Mouse (Mus musculus): ENCODE results near the gene Mthfr.

Mthfr gene

GRCm38 (mm10) chr4:148038600-148039253 lies at the start of gene Mthfr, which contains the start of gene Clcn6:
Mthfr (plus strand) TSS chr4:148039077.
Clcn6 (minus strand) TSS chr4:148038821.
- DNase-seq (ENCODE audit: low spot score) = peak; percentile 98

DNA sequence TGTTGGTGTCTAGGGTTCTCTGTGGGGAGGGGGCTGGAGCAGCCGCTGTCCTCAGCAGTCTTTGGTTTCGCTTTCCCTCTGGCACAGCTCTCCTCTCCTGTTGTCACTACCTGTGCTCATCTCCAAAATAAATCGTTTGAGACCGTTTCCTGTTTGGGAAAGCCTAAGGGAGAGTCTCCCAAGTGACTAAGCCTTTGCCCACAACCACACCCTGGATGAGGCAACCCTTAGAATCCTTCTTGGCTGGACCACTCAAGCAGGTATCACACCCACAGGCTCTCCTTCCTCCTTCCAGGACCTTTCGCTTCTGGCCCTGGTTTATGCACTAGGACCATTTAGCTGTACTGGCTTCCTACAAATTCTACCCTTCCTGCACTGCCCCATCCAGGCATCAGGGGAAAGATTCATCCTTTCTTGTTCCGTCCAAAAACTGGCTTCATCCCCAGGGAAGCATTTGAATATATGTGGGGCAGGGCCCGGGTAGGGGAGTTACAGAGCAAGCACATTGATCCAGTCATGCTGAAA lies 45.2 kb upstream of the Mthfr start:
- no peak for DNase-seq (ENCODE audit: low spot score)

DNA sequence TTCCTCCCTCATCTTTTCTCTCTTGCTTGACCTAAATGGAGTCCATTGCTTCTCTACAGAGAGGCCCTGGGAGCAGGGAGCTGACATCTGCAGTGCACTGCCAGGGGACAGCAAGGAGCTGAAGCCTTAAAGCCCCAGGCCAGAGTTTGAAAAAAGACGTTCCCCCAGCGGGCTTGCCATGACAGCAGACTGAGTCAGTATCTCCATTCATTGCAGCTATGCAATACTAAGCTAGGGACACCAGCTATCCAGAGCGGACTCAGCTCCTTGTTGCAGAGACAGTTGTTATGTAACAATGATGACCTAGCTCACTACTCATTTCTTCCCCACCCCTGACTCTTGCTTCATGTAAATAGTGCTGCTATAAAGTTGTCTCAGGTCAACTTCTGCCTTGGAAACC lies 43.6 kb upstream of the Mthfr start:
- no peak for DNase-seq (ENCODE audit: low spot score)

DNA sequence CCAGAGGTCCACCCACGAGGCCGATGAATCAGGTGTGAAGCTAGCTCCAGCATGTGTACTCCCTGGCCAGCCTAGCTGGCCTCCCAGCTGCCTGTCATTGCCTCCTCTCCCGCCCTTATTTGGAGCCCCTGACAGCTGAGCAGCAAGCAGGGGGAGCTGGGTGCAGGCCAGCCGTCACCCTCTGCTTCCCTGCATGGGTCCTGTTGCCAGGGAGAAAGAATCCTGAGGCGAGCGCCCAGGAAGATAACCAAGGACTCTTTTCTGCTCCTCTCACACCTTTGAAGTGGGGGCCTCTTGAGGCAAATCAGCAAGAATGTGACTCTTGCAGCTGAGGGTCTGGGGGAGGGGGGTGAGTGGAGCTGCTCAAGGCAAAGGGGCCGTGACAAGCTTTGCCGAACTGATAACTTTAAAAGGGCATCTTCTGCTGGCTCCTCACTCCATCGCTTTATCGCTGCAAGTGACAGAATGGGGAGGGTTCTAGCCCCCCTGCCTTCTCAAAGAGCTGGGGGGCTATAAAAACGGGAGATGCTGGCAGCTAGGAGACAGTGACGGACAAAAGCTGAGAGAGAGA lies 38.6 kb upstream of the Mthfr start, which contains the start of gene Nppa:
Gene Nppa, plus strand, starts transcription at position 521 of the 571 bp plus-strand sequence.
- DNase-seq (ENCODE audit: low spot score) = no peak

DNA sequence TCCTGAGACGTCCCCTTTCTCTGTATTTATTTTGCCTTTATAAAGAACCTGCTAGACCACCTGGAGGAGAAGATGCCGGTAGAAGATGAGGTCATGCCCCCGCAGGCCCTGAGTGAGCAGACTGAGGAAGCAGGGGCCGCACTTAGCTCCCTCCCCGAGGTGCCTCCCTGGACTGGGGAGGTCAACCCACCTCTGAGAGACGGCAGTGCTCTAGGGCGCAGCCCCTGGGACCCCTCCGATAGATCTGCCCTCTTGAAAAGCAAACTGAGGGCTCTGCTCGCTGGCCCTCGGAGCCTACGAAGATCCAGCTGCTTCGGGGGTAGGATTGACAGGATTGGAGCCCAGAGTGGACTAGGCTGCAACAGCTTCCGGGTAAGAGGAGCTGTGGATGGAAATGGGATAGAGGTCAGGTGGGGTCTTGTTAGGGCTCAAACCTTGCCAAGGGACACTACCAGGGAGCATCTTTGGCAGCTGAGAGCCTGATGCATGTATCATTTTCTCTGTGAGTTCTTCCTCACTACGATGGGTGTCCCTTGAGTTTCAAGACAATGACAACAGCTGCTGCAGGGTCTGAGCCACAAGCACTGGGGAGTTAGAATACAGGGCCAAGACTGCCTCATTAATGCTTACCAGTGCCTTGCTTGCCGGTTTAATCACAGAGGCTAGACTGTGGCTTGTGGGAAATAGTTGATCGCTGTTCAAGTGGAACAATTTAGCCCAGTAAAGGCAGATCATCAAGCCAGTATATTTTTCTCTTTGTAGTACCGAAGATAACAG lies 37.7 kb upstream of the Mthfr start:
- no peak for DNase-seq (ENCODE audit: low spot score)

GRCm38 (mm10) chr4:148001866-148002265 lies 37.0 kb upstream of the Mthfr start:
- no peak for DNase-seq (ENCODE audit: low spot score)

DNA sequence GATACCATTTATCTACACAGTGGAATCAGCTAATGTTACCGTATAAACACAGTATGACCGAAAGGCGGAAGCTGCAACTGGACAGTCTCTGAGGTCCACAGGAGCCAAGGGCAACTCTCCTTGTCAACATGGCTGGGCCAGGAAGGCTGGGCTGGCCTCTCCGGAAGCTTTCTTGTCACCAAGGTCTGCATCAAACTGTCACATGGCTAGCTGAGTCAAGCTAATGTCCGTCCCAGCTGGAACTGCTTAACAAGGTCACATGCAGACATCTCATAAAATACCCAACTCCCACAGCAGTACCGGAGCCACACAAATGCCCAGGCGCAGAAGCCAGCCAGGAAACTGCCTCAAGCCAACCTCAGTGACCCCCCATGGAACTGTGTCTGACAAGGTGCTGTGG lies 34.5 kb upstream of the Mthfr start:
- DNase-seq (ENCODE audit: low spot score) = no peak

GRCm38 (mm10) chr4:148008412-148008811 lies 30.5 kb upstream of the Mthfr start:
- peak; percentile 46 for DNase-seq (ENCODE audit: low spot score)

DNA sequence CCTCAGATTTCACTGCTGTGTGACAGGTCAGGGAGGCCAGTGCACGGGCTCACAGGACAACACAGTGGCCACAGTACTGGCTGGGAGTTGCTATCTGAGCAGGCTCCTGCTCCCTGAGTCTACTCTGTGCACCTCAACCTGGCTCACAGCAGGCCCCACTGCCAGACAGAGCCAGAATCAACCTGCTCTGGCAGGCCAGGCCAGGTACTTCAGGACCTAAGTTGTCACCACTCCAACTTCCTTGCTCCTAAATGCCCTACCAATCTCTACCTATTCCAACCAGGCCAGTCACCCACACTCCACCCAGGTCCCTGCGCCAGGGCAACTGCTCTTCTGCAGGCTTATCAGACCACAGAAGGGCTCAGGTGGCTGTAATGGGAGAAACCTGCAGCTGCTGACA lies 29.2 kb upstream of the Mthfr start:
- no peak for DNase-seq (ENCODE audit: low spot score)

- no peak for DNase-seq (ENCODE audit: low spot score)
These were observed 27.5 kb upstream of the Mthfr start for GRCm38 (mm10) chr4:148011332-148011731.

DNA sequence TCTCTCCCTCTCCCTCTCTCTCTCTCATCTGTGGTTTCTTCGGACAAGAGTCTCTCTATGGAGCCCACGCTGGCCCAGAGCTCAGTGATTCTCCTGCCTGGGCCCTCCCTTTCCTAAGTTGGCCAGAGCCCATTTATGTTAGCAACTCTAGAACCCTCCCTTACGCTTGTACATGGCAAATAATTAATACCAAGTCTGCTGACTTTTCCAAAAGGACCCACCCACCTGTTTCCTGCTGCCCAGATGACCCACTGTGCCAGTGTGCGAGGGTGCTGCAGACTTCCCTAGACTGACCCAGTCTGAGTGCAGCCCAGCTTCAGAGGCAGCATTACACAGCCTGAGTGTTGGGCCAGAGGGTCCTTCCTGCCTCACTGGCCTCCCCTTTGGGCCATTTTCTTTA lies 26.7 kb upstream of the Mthfr start:
- no peak for DNase-seq (ENCODE audit: low spot score)

DNA sequence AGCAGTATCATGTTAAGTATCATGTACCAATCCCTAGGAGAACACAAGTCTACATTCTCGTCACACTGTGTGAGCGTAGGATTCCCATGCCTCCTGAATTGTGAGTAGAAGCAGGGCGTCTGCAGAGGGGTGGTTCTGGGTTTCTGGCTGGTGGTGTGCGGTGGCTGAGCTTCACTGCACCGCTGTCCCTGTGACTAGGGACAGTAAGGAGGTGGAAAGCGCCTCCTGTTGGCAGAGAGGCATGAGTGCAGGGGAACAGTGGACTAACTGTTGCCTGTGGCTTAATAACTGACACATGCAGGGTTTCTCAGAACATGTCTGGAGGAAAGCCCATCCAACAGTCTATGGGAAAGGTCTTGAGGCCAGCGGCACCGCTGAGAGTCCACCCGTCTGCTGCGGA lies 23.5 kb upstream of the Mthfr start:
- no peak for DNase-seq (ENCODE audit: low spot score)

DNA sequence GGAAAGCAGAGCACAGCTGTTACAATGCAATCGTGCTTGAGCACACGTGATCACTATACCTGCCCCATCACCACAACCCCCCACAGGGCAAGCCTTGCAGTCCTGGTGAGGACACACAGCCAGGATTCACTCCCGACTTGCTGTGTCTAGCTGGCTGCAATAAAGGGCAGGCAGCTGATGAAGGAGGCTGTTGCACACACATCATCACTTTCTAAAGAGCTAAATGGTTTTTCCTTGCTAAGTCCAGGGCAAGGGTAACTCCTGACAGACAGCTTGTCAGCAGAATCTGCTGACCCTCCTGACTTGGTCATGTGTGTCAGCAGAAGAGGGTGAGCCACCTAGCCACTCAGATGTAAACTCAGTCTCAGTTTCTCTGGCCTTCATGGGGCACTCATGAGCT lies 21.9 kb upstream of the Mthfr start:
- no peak for DNase-seq (ENCODE audit: low spot score)

DNA sequence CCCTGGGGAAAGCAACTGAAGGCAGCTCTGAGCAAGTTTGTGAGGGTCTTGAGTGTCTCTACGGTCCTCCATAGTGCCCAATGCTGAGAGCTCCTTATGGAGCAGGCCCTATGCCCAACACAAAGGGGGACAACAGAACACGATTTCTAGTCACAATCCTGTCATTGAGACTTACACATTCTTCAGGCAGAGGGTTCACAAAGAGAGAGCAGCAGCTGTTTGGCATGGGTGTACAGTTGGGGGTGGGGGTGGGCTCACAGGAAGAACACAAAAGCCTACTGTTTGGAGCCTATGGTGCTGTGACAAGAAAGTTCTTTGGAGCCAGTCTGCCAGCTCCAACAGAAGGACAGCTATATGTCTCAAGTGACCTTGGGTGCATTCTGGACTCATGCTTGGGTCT lies 20.5 kb upstream of the Mthfr start:
- DNase-seq (ENCODE audit: low spot score) = no peak

GRCm38 (mm10) chr4:148024003-148024402 lies 14.9 kb upstream of the Mthfr start:
- no peak for DNase-seq (ENCODE audit: low spot score)

- DNase-seq (ENCODE audit: low spot score) = no peak
These were observed 9.6 kb upstream of the Mthfr start for GRCm38 (mm10) chr4:148029297-148029696.

DNA sequence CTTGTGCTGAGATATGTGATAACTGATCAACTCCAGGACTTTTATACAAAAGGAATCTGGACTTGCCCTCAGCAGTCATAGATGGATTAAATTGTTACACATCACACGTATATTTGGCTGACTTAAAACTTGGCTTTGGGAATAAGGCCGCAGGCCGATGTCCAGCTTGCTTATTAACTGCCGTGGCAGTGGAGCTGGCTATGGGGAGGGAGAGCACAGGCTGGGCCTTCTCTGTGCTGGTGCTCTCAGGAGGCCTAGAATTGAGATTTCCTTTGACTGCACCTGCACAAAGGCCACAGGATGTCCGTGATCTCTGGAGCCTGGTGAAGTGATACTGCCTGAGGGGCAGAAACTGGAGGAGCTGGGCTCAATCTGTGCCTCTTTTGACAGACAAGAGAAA lies 8.4 kb upstream of the Mthfr start:
- no peak for DNase-seq (ENCODE audit: low spot score)

- no peak for DNase-seq (ENCODE audit: low spot score)
These were observed 4.9 kb upstream of the Mthfr start for GRCm38 (mm10) chr4:148033858-148034410.

- DNase-seq (ENCODE audit: low spot score) = no peak
These were observed 3.4 kb upstream of the Mthfr start for GRCm38 (mm10) chr4:148035440-148035839.

DNA sequence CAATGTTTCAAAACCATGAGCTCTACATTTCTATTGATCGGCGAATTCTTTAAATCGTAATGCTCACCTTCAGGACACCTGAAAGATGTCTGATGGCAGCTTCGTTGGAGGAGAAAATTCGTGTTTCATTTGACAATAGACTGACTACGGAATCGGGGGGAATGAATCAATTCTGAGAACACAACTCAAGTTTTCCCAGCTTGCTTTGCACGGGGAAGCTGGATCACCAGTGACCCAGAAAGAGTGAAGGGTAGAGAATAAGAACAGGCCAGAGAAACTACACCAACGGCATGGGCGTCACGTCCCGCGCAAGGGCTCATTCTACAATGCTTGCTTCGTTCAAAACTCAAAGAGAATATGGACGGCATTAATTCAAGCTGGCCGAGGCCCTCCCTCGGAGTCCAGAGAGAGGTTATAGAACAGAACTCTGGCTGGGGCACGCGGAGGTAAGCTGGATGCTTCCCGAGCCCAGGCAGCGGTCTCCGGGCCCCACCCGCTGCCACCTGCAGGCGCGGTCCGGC lies 738 bp upstream of the Mthfr start:
- DNase-seq (ENCODE audit: low spot score) = no peak

DNA sequence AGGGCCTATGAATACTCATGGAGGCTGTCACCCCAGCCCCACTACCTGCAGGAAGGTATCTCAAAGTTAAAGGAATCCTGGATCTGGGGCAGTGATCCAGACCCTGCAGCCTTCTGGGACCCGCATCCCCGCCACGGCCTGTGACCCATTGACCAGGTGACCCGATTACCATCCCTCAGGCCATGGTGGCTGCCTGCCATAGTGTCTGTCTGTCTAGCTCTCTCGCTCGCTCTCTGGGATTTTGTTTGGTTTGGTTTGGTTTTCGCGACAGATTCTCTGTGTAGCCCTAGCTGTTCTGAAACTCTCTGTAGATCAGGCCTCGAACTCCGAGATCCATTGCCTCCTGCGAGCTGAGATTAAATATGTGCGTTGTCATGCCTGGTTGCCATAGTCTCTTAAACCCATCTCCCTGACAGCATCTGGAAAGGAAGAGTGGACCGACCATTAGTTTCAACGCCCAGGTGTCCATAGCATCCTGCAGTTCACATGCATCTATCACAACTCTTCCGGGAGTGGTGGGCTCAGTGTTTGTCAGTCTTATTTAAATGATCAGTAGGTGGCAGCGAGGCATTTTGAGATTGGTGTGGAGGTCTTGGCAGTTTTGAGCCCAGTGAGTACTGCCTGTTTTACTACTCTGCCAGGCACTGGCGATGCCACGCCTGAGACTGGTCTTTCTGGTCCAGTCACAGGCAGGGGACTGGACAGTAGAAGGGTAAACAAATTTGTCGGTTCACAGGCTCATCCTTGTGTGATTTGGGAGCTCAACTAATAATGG lies 564 bp downstream of the Mthfr start:
- no peak for DNase-seq (ENCODE audit: low spot score)

All from layer of hippocampus, adult 9-10 months (tissue).